Mouse (Mus musculus) forebrain, embryonic 14.5 days (tissue): ENCODE measurements at regions not wholly inside any gene's neighbourhood (a gene's known extent, or its start where the extent isn't known, plus 50 kb on each side); places are given as distances from the start of the nearest gene placed in this dataset.
"Not testable (repeated sequence)": the region's sequence is repeated elsewhere in the genome, so short reads cannot be mapped to it uniquely, and the experiment has no call there.

Experiments used
- ATAC-seq: fragments of 200-750 bp; cut with Nextera tagmentation; 2 replicates; pipeline ENCODE4 v1.8.0; 2017; ENCODE audit warnings: mild to moderate bottlenecking, moderate library complexity
- DNase-seq: peaks from one replicate; pipeline ENCODE4 v3.0.0-alpha.2; 2015; ENCODE audit warnings: low spot score
- H3K27ac ChIP-seq: fragments of 300-500 bp; sonication (generic); 2 replicates; pipeline ENCODE4 v1.5.1; 2014; ENCODE audit warnings: low read depth, mild to moderate bottlenecking, control low read depth, low read length, moderate library complexity
- H3K27me3 ChIP-seq: fragments of 300-500 bp; sonication (generic); replicated peaks from 2 replicates; pipeline ENCODE4 v1.6.1; 2014; ENCODE audit warnings: low read length, control low read depth, mixed read lengths; ENCODE audit not compliant: control insufficient read depth, insufficient read depth
- H3K36me3 ChIP-seq: fragments of 300-500 bp; sonication (generic); 2 replicates; pipeline ENCODE4 v1.6.1; 2014; ENCODE audit warnings: low read length, control low read depth; ENCODE audit not compliant: control insufficient read depth, insufficient read depth
- H3K4me1 ChIP-seq: fragments of 300-500 bp; sonication (generic); 2 replicates; pipeline ENCODE4 v1.6.1; 2014; ENCODE audit warnings: antibody characterized with exemption, low read length, control low read depth; ENCODE audit not compliant: control insufficient read depth, insufficient read depth
- H3K4me2 ChIP-seq: fragments of 300-500 bp; sonication (generic); 2 replicates; pipeline ENCODE4 v1.6.1; 2014; ENCODE audit warnings: mild to moderate bottlenecking, control low read depth, low read length
- H3K4me3 ChIP-seq: fragments of 300-500 bp; sonication (generic); 2 replicates; pipeline ENCODE4 v1.5.1; 2014; ENCODE audit warnings: low read depth, low read length, control low read depth
- H3K9ac ChIP-seq: fragments of 300-500 bp; sonication (generic); 2 replicates; pipeline ENCODE4 v1.6.1; 2014; ENCODE audit warnings: mild to moderate bottlenecking, low read length, control low read depth, moderate library complexity
- H3K9me3 ChIP-seq: fragments of 300-500 bp; sonication (generic); replicated peaks from 2 replicates; pipeline ENCODE4 v1.6.1; 2016; ENCODE audit warnings: low read length, control low read depth, mixed read lengths; ENCODE audit not compliant: control insufficient read depth
- WGBS: fragments of 180-500 bp; shearing (Covaris S2); extraction: QIAGEN DNeasy Blood & Tissue Kit; methylation state at CpG from one replicate; pipeline ENCODE4 v1.1.7; 2014; 5-methylcytosine and 5-hydroxymethylcytosine counted together

DNA sequence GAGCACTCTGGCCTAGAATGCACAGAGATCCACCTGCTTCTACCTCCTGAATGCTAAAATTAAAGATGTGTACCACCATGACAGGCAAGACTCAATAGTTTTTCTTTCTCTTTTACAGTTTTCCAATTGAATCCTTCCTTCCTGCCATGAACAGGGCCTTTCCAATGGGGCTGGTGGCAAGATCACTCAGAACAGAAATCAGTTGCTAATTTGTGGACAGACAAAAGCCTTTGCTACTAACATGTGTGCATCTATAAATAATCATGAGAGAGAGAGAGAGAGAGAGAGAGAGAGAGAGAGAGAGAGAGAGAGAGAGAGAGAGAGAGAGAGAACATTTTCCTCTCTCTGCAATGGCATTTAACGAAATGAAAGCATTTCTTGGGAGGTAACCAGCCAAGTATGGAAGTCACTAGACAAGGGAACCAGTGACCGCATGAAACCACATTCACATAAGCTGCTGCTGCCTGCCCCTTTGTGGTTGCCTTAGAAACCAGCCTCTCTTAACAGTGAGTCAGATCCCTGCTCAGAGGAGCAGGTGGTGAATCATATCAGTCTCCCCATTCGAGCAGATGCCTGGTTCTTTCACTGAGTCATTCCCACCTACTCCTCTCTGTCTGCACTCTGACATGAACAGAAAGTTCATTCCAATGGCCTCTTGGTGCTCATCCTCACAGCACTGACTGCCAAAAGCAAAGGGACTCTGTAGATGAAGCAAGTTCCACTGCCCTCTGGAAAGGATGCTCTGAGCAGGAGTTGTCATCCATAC is 339.4 kb downstream of the Tm4sf1 start:
- WGBS, result 5% methylated on average over 3 of the region's 3 CpGs
- peak; percentile 96 for ATAC-seq
- Histone ChIP-seq H3K27me3 (no peaks in the 10 kb centered on the region), H3K9me3 (no peaks in the 10 kb centered on the region), H3K4me1 (peaks cover 12% of the 10 kb centered on the region), H3K4me3 (no peak overlapping the region), H3K27ac (peak overlapping the region; percentile 44; the same call in 1 of the 2 replicates), H3K4me2 (no peak overlapping the region), H3K36me3 (no peaks in the 10 kb centered on the region), H3K9ac (no peak overlapping the region)
- peak; percentile 86 for DNase-seq

DNA sequence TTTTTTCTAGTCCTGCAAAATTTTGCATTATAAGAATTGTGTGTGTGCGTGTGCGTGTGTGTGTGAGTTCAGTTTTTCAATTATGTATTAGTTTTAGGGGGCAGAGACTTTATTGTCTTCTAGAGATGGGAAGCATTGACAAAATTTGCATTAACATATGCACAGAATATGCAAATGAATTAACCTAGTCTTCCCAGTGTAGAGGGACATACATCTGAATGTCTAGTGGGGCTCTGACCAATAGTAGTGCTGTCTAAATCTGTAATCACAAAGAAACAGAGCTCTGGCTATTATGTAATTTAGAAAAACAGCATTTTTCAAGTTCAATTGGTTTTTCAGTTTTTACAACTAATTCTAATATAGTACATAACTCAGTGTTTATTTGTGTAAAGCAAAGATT is 344.8 kb downstream of the Tm4sf1 start:
- Histone ChIP-seq H3K27me3 (no peaks in the 10 kb centered on the region), H3K4me1 (peaks cover 13% of the 10 kb centered on the region), H3K9me3 (no peaks in the 10 kb centered on the region), H3K4me2 (no peak overlapping the region), H3K9ac (no peak overlapping the region), H3K36me3 (no peaks in the 10 kb centered on the region), H3K27ac (no peak overlapping the region), H3K4me3 (no peak overlapping the region)
- ATAC-seq (no peak), DNase-seq (no peak)
- 92% methylated on average over 2 of the region's 2 CpGs for WGBS

DNA sequence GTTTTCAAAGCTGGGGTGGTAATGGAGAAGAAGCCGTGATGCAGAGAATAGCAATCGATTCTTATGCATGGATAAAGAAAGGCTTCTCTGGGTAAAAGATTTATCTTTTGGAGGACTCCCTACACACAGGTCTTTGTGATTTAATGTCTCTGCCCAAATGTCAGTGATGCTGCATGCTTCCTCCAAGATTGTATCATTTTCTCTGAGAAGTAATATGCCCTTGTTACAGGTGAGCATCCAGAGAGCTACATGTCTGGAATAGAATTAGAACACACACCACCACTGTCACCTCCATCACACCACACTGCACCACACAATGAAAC is 346.0 kb downstream of the Tm4sf1 start:
- WGBS, result 3% methylated on average over 2 of the region's 2 CpGs
- peak overlapping the region; percentile 63; the same call in 1 of the 2 replicates for H3K27ac ChIP-seq
- H3K27me3 ChIP-seq, result no peaks in the 10 kb centered on the region
- no peak overlapping the region for H3K9ac ChIP-seq
- peaks cover 10% of the 10 kb centered on the region for H3K4me1 ChIP-seq
- DNase-seq (no peak), ATAC-seq (0 out of 2 replicates have a peak, but pooled peaks have one; percentile 6)
- no peaks in the 10 kb centered on the region for H3K36me3 ChIP-seq
- no peaks in the 10 kb centered on the region for H3K9me3 ChIP-seq
- H3K4me3 ChIP-seq, result no peak overlapping the region
- no peak overlapping the region; the same call in 1 of the 2 replicates for H3K4me2 ChIP-seq

DNA sequence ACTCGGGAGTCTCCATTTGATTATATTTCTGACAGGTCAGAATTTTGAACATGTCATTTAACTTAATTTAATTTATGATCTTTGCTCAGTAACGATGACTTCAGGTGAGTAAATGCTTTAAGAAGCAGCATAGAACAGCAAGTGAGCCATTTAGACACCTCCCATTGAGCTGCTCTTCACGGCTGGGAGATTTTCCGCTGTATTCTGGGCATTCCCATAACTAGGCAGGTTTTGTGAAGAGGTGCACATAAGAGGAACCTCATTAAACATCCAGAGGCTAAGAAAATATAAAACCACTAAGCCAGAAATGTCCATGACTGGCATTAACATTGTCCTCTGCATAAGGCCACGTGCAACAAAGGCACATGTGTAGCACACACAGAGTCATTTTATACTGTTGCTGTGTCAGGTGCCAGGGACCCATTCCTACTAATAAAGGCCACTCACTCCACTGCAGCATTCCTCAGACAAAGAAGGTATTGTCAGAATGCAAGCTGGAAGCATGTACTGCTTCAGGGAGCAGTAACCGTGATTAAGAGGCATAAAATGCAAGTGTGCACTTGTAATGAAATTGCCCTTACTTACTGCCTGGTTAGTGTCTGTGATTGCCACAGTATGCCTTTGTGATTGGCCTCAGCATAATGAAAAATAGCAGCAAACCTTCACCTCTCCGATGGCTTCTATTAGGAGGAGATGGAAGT is 346.5 kb downstream of the Tm4sf1 start:
- Histone ChIP-seq H3K36me3 (no peaks in the 10 kb centered on the region), H3K4me3 (no peak overlapping the region), H3K9me3 (no peaks in the 10 kb centered on the region), H3K4me2 (no peak overlapping the region; the same call in 1 of the 2 replicates), H3K27me3 (no peaks in the 10 kb centered on the region), H3K27ac (peak overlapping the region; percentile 63), H3K4me1 (peaks cover 10% of the 10 kb centered on the region), H3K9ac (peak overlapping the region; percentile 33; the same call in 1 of the 2 replicates)
- ATAC-seq (peak; percentile 92), DNase-seq (peak; percentile 77)
- WGBS, result 7% methylated on average over 7 of the region's 7 CpGs

DNA sequence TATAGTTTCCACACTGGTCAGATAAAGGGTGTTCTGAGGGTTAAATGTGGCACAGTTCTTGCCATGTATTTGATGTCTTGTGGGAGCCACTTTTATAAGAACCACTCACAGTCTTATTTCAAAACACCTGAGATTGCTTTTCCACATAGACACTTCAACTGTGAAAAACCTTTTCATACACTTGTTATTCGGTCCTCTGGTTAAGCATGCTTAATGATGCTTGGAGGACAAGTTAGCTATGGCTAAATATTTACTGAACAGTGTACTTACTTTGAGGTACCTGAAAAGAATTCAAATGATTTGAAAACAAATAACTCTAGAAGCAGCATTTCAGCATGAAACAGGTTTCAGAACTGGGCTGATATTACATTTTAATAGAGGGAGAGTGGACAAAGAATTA is 359.2 kb downstream of the Tm4sf1 start:
- not testable (repeated sequence) for H3K9ac ChIP-seq, H3K4me2 ChIP-seq, ATAC-seq, H3K9me3 ChIP-seq, H3K4me1 ChIP-seq, H3K4me3 ChIP-seq, H3K27ac ChIP-seq, H3K27me3 ChIP-seq, H3K36me3 ChIP-seq, DNase-seq
- no CpG with 5 or more reads among the region's 1 CpGs for WGBS

DNA sequence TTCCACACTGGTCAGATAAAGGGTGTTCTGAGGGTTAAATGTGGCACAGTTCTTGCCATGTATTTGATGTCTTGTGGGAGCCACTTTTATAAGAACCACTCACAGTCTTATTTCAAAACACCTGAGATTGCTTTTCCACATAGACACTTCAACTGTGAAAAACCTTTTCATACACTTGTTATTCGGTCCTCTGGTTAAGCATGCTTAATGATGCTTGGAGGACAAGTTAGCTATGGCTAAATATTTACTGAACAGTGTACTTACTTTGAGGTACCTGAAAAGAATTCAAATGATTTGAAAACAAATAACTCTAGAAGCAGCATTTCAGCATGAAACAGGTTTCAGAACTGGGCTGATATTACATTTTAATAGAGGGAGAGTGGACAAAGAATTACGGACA is 372.8 kb downstream of the Tm4sf1 start:
- ATAC-seq, H3K4me1 ChIP-seq, H3K9me3 ChIP-seq, H3K4me3 ChIP-seq, DNase-seq, H3K27me3 ChIP-seq, H3K27ac ChIP-seq, H3K4me2 ChIP-seq, H3K36me3 ChIP-seq, H3K9ac ChIP-seq: not testable (repeated sequence)
- WGBS, result no CpG with 5 or more reads among the region's 2 CpGs

DNA sequence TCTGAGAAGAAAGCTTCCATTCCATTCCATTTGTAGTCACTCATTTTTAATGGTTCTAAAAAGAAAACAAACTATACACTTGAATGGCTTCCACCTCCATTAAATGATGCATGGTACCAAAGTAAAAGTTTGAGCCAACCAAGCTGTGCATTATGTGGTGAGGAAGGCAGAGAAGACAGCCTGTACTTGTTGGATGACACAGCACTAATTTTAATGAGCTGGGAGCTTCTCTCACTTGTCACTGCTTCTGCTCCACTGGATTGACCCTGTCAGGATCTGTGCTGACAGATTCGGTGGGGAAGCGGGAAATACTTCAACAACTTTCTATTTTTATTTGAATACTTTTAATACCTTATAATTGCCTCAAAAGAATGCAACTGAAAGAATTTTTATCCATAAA is 403.3 kb downstream of the Tm4sf1 start:
- WGBS, result 92% methylated on average over 2 of the region's 2 CpGs
- Histone ChIP-seq H3K9ac (no peak overlapping the region), H3K9me3 (no peaks in the 10 kb centered on the region), H3K4me2 (no peak overlapping the region), H3K27ac (no peak overlapping the region), H3K4me1 (no peaks in the 10 kb centered on the region), H3K4me3 (no peak overlapping the region), H3K27me3 (no peaks in the 10 kb centered on the region), H3K36me3 (no peaks in the 10 kb centered on the region)
- DNase-seq, result no peak
- ATAC-seq, result no peak

DNA sequence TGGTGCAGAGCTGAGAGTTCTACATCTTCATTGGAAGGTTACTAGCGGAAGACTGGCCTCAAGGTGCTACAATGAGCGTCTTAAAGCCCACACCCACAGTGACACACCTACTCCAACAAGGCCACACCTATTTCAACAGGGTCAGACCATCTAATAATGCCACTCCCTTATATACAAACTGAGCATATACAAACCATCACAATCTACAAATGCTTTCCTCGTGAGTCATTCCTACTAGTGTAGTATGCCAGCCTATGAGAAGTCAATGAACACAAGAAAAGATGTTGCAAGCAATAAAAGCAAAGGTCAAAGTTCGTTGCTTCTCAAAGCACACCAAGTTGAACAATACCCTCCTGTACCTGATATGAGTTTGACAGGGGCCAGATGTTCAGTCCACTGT is 424.7 kb downstream of the Tm4sf1 start:
- ATAC-seq (no peak), DNase-seq (no peak)
- Histone ChIP-seq H3K9ac (no peak overlapping the region), H3K4me1 (no peaks in the 10 kb centered on the region), H3K4me2 (no peak overlapping the region), H3K9me3 (no peaks in the 10 kb centered on the region), H3K27ac (no peak overlapping the region), H3K36me3 (no peaks in the 10 kb centered on the region), H3K4me3 (no peak overlapping the region), H3K27me3 (no peaks in the 10 kb centered on the region)
- WGBS, result 91% methylated on average over 4 of the region's 4 CpGs

DNA sequence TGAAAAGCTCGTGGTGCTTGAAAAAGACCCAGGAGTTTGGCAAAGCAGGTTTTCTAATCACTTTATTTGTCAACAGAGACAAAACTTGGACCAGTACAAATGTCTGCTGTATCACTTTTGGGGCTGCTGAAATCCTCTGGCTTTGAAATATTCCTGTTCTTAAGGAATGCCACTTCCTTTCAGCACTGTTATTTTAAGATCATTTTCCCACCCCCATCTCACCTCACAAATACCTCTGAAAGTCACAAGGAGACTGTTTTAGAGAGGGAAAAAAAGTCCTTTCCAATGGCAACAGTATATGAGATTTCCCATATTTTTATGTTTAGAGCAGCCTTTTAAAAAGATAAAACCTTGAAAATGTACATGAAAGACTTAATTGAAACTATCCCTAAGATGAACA is 438.2 kb downstream of the Tm4sf1 start:
- 81% methylated on average over 1 of the region's 1 CpGs for WGBS

More for the DNA sequence above, 438.2 kb downstream of the Tm4sf1 start:
- H3K4me2 ChIP-seq, result no peak overlapping the region
- no peak overlapping the region for H3K4me3 ChIP-seq
- H3K4me1 ChIP-seq, result no peaks in the 10 kb centered on the region
- DNase-seq (no peak), ATAC-seq (no peak)
- no peaks in the 10 kb centered on the region for H3K27me3 ChIP-seq
- no peak overlapping the region for H3K27ac ChIP-seq
- H3K9me3 ChIP-seq, result no peaks in the 10 kb centered on the region
- H3K9ac ChIP-seq, result no peak overlapping the region
- no peaks in the 10 kb centered on the region for H3K36me3 ChIP-seq
